Mouse (Mus musculus): ENCODE measurements at regions not wholly inside any gene's neighbourhood (a gene's known extent, or its start where the extent isn't known, plus 50 kb on each side); places are given as distances from the start of the nearest gene placed in this dataset.

DNA sequence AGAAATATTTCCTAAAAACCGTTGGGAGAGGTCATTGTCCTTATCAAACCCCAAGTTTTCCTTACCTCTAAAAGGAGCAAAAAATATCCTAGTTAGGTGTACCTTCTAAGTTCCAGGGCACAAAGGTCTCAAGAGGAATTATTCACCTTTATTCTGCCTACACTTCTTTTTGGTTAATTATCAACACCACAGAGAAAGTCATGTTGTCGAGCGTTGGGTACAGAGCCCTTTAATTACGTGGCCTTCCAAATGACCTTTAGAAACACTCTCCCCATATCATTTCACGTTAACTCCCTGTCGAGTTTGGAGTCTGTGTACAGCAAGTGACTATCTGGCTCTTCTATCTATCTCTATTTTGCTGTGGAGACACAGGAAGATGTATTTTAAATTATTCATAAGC, 90.7 kb upstream of the Gm765 start:
- TF ChIP-seq CTCF (IDR thresholded peaks at IDR 0.05; ENCODE audit: borderline replicate concordance, insufficient read depth, low read depth, low read length) (no peak), POLR2A (IDR thresholded peaks at IDR 0.05; ENCODE audit: borderline replicate concordance, insufficient read depth, low read length) (no peak)

Measured in cerebellum, adult 2 months (tissue).